Mouse (Mus musculus) colon, adult 2 months (tissue): ENCODE data around the gene Gm3752. TPM values are rescaled to one million over a fixed set of nuclear protein-coding genes. Genes with fewer than 3 reads are reported as not detected.

Source experiments
- polyA plus RNA-seq: library from polyadenylated mRNA; depleted of rRNA; stranded (reverse); fragments of >200 nt; gene quantifications from 2 replicates; pipeline ENCODE4 v1.2.3, GENCODE M21; 2012; rRNA removed

Gene Gm3752
- not detected in 2 replicates for polyA plus RNA-seq

GRCm38 (mm10) chr14:7483662-7484061 lies at the start of gene Gm3752:
Gene Gm3752, minus strand, starts transcription at chr14:7483762.

GRCm38 (mm10) chr14:7450817-7451216 lies 32.7 kb downstream of the Gm3752 start, which contains the start of gene Gm3755:
Gene Gm3755, minus strand, starts transcription at chr14:7450917.

Other genes with a start within 250 kb of the Gm3752 start
- not detected in 2 replicates for gene Gm3727, start 219.0 kb downstream of the Gm3752 start, polyA plus RNA-seq
- 0.13 TPM in 1 of 2 replicates, not detected in the other for gene Gm3739, start 168.7 kb downstream of the Gm3752 start, polyA plus RNA-seq
- not detected in 2 replicates for gene Gm5797, start 151.4 kb downstream of the Gm3752 start, polyA plus RNA-seq
- not detected in 2 replicates for gene Gm8374, start 118.6 kb downstream of the Gm3752 start, polyA plus RNA-seq
- not detected in 2 replicates for gene Gm3755, start 32.8 kb downstream of the Gm3752 start, polyA plus RNA-seq
- gene Gm3558, start 84.8 kb upstream of the Gm3752 start, polyA plus RNA-seq, result not detected in 2 replicates
- not detected in 2 replicates for gene Gm10338, start 111.8 kb upstream of the Gm3752 start, polyA plus RNA-seq
- gene Gm10128, start 160.2 kb upstream of the Gm3752 start, polyA plus RNA-seq, result not detected in 2 replicates